Mouse (Mus musculus): ENCODE results near the gene Stx1a.
"Not testable (repeated sequence)": the region's sequence is repeated elsewhere in the genome, so short reads cannot be mapped to it uniquely, and the experiment has no call there.

Gene Stx1a

DNA sequence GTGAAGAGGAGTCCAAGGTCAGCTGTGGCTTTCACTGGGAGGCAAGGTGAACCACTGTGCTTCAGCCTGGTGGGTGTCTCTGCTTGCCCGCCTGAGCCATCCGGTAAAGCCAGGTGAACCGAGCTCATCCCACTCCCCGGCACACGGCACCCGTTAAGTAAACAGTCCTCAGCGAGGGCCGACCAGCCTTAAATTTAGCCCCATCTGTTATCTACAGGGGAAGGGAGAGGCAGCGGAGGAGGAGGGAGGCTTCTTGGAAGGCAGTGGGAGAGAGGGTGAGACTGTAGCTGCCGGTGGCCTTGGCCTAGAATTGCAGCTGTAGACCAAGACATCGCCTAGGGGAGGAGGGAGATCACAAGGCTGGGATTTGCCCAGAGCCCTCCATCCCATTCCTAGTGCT lies 17.5 kb downstream of the Stx1a start:
- peak; percentile 85 for DNase-seq (ENCODE audit: low spot score)

DNA sequence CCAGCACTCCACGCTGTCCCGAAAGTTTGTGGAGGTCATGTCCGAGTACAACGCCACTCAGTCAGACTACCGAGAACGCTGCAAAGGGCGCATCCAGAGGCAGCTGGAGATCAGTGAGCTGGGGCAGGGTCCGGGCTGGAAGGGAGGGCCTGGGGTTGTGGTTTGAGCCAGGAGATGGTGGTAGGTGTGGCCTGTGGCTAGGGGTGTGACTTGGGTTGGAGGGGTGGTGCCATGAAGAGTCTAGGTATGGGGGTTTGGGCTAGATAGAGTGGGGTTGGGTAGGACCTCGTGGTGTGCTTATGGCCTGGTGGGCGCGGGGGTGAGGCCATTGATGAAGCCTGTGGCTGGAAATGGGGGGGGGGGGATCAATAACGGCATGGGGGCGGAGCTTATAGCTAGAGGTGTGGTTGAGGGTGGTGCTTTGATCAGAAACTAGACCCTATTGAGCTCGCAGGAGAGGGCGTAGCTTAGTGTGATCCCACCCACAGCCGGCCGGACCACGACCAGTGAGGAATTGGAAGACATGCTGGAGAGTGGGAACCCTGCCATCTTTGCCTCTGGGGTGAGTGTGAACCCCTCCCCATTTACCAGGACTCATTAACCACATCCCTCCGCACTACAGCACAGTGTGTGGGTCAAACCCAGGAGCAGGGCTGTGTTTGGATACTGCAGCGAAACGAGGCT lies 19.0 kb downstream of the Stx1a start:
- DNase-seq (ENCODE audit: low spot score): no peak

DNA sequence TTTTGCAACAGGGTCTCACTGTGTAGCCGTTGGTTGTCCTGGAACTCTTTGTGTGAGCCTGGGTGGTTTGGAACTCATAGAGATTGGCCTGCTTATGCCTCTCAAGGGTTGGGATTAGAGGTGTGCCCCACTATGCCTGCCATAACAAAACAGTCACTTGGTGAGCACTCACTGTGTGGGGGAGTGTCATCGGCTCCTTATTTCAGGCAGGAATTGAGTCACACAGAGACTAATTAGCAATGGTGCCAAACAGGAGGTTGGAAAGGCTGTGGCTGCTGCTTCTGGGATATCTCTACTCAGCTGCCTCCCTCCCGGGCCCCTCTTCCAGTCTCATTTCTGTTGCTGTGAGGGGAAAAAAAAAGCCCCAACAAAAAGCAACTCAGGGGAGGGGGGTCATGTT lies 21.3 kb downstream of the Stx1a start:
- no peak for DNase-seq (ENCODE audit: low spot score)

DNA sequence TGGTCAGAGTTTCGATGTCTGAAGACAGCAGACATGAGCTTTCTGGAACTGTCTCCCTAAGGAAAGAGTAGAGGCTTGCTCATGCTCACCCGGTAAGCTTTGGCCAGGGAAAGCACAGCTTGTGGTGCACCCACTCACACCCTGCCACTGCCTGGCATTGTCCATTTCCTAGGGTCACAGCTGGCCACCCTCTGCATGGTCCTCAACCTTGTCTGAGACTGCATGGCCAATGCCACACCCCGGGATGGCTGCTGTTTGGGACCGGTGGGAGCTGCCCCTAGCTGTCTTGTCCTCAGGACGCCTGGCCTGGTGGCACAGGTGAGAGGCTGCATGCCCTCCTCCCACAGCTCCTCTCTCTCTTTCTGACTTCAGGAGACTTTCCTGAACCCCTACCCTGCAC lies 25.3 kb downstream of the Stx1a start:
- DNase-seq (ENCODE audit: low spot score): no peak

DNA sequence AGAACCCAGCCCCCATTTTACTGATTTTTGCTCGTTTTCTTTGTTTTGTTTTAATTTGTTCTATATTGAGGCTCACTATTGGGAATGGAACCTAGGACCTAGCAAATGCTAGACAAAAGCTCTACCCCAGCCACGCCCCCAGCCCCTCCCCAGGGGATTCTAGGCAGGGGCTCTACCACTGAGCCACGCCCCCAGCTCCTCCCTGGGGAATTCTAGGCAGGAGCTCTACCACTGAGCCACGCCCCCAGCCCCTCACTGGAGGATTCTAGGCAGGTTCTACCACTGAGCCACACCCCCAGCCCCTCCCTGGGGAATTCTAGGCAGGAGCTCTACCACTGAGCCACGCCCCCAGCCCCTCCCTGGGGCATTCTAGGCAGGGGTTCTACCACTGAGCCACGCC lies 26.0 kb downstream of the Stx1a start:
- DNase-seq (ENCODE audit: low spot score): not testable (repeated sequence)

DNA sequence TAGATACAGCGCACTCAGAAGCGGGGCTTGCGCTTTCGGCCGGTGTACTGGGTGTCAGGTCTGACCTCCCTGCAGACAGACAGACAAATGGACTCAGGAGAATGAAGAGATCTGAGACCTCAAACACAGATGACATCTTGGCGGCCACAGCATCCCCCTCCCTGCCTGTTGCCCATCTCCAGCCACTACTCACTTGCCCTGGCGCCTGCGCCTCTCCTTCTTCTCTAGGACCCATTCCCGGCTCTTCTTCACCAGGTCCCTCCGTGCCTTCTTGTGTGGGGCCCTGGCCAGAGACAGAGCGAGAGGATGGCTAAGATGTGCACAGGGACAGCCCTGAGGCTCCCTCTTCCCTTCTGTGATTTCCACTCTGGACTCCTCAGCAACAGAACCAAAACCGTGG lies 30.1 kb downstream of the Stx1a start:
- no peak for DNase-seq (ENCODE audit: low spot score)

DNA sequence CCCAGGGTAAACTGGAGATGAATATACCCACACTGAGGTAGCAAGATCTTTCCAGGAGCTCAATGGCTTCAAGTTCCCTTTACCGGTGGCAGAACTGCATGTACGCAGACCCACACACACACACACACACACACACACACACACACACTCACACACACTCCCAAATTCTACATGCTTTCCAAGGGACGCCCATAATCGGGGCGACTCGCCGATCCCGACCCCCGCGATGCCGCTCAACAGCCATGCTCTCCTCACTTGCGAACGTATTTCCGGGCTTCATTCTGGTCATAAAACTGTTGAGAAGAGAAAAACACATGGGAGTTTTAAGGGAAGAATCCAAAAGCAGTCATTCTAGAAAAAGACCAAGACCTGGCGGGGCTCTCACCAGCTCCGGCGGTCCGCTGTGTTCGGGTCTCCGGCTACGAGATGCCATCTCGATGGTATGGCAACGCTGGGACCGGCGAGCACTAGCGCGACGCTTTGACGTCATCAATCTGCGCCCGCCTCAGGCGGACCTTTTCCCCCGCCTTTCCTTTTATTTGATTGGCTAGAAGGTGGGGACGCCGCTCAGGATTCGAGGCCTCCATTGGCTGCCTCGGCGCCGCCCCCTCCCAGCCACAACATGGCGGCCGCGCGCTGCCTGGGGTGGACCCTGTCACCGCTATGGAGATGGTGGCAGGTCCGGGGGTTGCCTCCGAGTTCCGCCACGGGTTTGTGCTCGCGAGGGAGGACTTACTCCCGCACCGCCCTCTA lies 40.5 kb downstream of the Stx1a start, which contains the start of gene Dnajc30:
TSS of gene Dnajc30 (plus strand) at position 574 of the 753 bp plus-strand sequence.
- peak; percentile 94 for DNase-seq (ENCODE audit: low spot score)

DNA sequence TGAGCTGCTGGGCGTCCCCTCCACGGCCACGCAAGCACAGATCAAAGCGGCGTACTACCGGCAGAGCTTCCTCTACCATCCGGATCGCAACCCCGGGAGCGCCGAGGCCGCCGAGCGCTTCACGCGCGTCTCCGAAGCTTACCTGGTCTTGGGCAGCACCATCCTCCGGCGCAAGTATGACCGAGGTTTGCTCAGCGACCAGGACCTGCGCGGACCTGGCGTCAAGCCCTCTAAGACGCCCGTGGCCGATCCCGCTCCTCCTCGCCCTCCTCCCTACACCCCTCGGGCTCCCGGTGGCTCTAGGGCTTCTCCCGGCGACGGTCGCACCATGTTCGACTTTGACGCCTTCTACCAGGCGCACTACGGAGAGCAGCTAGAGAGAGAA lies 41.1 kb downstream of the Stx1a start:
- DNase-seq (ENCODE audit: low spot score): no peak

DNA sequence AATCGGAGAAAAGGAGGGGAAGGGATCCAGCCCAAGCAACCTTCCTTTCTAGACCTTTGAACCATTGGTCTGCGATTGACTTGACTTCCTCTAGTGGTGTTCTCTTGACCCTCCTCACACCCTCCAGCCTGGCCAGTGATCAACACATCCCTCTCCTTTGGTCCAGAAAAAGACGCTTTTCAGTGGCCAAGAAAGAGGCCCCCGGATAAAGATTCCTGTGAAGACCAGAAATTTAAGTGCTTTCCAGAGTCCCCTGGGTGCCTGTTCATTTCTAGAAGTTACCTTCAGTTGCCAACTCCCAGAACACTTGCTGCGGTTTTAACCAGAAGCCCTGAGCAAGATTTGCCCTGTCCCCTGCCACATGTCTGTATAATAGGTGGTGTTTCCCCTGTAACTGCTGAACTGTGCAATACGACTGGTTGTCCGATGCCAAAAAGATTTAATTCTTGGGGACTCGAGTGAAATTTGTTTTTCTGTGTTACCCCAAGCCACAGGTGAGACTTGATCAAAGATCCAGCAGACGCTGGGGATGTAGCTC lies 41.7 kb downstream of the Stx1a start, which contains the start of gene Bud23:
TSS of gene Bud23 (minus strand) at position 51 of the 538 bp plus-strand sequence.
- DNase-seq (ENCODE audit: low spot score): not testable (repeated sequence)

DNA sequence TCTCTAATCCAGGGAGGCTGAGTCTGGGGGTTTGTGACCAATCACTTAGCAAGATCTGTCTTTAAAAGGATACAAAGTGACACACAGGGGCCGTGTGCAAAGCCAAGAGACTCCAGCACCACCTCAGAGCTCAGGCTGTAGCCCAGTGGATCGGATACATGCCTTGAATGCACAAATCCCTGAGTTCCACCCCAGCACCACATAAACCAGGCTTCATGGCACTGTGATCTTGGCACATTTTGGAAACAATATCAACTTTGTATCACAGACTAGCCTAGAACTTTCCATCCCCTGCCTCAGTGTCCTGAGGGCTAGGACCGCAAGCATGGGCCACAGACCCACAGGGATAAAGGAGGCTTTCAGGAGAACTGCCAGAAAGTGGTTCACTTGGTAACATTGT lies 42.7 kb downstream of the Stx1a start:
- DNase-seq (ENCODE audit: low spot score): no peak

DNA sequence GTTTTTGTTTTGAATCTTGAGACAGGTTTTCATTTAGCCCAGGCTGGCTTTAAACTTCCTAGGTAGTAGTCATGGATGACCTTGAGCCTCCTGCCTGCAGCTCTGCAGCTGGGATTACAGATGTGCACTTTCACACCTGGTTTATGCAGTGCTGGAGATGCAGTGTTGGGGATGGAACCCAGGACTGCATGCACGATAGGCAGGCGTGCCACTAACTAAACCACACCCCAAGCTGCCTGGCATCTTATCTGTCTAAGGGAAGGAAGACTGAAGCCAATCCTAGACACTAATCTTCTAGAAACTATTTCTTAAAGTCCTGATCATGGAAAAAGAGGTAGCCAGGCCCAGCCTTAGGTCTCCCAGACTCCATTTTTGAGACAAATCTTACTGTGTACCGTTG lies 47.2 kb downstream of the Stx1a start:
- no peak for DNase-seq (ENCODE audit: low spot score)

DNA sequence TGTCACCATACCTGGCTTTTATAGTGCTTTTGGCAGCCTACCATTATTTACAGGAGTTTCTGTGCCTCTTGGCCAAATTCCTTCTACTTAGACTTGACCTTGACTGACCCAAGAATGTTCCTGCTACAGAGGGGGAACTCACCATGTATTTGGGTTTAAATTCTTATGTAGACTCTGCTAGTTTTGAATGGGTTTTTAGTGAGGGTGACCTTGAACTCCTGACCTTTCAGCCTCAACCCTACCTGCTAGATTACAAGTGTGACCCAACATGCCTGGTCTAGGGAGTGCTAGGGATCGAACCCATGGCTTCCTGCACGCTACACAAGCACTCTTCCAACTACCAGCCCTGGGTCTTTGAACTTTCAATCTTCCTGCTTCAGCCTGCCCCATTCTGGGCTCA lies 48.8 kb downstream of the Stx1a start:
- DNase-seq (ENCODE audit: low spot score): no peak

DNA sequence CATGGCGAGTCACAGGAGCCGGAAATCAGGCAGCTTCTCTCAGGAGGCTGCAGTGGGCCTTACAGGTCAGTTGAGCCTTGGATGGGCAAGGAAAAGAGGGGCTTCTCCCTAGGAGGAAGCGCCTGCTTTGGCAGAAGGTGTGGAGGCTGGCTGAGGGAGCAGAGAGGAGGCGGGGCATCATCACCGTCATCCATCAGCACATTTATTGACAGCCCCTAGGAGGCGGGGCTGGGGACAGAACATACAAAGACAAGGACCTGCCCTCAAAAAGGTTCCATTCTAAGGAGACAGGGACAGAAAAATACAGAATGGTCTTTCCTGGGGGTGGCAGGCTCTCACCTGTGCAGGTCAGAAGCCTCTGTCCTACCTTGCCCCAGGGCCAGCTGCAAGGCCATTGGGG lies 49.4 kb downstream of the Stx1a start:
- no peak for DNase-seq (ENCODE audit: low spot score)

DNA sequence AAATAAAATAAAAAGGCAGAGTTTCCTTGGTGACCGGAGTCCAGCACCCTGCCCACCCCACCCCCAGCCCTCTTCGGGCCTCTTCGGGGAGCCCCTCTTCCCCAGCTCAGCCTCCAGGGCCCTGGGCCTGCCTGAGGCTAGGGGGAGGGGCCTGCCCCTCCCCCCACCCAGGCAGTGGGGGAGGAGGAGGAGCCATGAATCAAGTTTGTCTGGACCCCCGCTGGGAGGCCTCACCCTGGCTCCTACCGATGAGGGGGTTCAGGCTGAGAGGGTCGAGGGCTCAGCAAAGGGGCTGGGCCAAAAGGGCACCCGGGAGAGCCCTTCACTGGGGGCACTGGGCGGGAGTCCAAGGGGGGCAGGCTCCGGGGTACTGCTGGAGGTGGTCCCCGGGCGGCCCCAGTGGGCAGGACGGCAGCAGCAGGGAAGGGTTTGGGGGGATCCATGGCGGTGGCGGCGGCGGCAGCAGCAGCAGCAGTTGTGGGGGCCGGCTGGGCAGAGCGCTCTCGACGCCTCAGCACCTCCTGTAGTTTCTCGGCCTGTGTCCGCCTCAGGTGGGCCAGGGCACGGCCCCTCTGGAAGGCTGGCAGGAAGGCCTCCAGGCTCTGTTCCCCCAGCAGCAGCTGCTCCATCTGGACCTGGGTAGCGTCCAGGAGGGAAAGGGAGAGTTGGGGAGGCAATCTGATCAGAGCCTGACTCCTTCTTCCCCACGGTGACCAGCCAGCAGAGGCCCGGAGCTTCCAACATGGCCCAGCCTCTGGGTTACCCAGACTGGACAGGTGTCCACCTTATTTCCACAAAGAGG lies 50.3 kb downstream of the Stx1a start:
- no peak for DNase-seq (ENCODE audit: low spot score)

DNA sequence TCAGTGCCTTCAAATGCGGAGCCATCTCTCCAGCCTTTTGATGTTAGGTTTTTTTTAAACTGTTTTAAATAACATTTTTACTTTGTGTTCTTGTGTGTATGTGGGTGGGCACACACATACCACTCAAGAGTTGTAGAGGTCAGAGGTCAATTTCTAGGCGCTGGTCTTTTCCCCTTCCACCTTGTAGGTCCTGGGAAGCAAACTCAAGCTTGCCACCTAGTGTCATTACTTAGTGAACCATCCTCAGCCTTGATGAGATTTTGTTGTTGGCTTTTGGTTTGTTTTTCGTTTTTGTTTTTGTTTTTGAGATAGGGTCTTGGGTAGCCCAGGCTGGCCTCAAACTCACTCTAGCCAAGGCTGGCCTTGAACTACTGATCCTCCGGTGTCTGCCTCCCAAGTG lies 52.4 kb downstream of the Stx1a start:
- DNase-seq (ENCODE audit: low spot score): no peak

DNA sequence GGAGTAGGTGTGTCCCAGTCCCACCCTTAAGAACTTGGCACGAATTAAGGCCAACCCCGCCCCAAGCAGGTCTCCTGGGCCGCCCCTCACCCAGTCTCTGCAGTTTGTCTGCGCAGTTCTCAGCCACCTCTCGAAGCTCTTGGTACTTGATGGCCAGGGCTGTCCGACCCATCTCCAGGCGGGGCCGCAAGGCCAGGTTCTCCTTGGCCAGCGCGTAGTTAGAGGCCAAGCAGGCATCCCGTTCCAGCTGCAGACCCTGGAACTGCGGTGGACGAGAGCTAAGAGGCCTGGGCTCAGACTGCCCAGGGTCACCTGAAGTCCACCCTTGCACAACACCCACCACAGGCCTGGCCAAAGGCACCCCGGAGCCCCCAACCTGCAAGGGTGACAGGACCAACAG lies 53.1 kb downstream of the Stx1a start:
- no peak for DNase-seq (ENCODE audit: low spot score)

DNA sequence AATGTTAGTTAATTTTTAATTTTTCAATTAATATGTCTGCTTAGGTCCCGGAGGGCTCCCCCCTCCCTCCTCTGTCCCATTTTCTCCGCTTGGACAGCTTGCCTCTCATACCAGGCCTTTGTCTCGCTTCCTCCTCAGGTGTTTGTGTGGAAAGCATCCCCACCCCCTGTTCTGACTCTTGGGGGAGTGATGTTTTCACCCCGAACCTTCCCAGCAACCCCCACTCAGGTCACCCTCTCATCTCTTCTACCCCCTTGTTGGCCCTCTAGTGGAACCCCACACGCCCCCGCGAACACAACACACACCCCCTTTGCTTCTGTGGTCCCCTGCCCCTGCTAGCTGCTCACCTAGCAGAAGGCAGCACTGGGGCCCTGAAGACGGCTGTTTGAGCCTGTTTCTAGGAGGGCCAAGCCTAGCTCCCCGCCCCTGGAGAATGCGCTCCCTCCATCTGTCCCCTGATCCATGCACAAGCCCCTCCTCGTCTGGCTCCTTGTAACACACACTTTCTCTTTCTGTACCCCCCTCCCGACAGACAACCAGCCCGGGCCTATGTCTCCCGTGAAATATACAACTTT lies 53.7 kb downstream of the Stx1a start:
- no peak for DNase-seq (ENCODE audit: low spot score)

DNA sequence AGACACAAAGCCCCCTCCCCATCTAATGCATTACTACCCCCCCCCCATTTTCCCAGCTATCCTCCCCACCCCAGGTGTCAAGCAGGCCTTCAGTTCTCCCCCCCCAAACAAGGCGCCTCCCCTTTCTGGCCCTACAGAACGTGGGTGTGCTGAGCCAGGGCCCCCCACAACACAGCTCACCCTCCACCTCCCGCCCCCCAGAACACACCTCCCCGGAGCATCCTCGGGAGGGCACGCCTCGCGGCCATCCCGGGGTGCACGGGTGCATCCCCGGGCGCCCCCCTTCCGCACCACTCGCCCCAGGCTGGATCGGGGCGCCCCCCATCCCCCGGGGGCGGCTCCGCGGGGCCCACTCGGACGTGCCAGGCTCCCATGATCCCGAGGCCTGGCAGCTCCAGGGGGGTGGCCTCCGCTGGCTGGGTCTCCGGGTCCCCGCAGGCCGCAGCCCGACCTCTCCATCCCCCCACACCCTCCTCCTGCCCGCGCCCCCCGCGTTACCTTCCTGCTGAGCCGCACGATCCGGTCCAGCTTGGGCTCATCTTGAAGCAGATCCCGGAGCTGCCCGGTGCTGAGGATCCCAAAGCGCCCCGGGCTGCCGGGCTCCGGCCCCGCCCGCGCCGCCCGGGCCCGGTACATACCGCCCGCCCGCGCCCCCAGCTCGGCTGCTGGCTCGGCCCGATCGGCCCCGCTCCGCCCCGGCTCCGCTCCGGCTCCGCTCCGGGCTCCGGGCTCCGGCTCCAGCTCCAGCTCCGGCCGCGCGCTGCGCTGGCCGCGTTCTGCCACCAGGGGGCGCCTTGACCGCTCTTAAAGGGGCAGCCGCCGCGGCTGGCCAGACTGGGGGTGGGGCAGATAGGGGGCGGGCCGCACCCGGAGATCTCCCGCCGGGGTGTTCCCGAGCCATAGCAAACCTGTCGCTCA lies 54.5 kb downstream of the Stx1a start, which contains the start of gene Vps37d:
TSS of gene Vps37d (minus strand) at position 703 of the 918 bp plus-strand sequence.
- DNase-seq (ENCODE audit: low spot score): peak; percentile 79

DNA sequence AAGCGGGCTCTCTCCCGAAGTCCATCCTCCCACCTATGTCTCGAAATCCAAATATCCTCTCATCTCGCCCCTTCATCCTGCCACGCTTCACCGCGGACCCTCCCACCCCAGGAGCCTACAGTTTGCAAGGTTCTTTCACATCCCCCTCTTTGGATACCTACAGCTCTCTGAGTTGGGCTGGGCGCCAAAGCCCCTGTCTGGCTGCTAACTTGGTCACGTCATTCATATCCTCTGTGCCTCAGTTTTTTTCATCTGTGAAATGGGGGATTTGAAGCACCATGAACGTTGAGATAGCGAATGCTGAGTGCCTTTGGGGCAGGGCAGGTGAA lies 55.2 kb downstream of the Stx1a start:
- DNase-seq (ENCODE audit: low spot score): no peak

DNA sequence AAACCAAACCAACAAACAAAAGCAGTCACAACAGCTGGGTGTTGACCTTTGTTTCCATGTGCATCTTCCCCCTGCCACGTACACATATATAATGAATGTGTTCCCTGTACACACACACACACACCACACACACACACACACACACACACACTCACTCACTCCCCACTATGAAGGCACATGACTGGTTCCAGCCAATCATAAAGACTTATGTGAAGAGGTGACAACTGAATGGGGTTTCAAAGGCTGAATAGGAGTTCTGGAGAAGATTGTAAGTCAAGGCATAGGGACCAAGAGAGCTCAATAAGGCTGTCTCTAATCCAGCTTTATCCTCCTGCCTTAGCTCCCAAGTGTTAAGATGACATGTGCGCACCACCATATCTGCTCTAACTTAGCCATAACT lies 56.3 kb downstream of the Stx1a start:
- DNase-seq (ENCODE audit: low spot score): no peak

DNA sequence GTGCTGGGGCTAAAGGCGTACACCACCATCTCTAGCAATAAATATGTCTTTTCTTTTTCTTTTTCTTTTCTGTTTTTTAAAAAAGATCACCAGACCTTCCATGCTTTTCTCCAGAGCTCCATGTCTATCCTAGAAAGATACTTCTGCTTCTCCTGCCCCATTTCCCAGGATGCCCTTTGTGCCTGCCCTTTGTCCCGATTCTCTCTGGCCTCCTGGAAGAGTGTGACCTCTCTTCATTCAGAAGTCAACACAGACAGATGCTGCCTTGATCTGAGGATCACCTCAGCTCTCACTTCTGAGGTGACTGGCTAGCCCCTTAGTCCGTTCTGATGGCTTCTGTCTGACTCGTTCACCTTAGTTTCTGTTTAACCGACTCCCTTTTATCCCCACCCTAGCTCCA lies 57.3 kb downstream of the Stx1a start:
- no peak for DNase-seq (ENCODE audit: low spot score)
